Comparison of ENCODE assay signal across 25 mouse cellular contexts in genomic region chr2:105418629-105419227, GRCm38 (mm10).
"Had no signal": no experiment of that assay in that cellular context is flagged by ENCODE, and none has a peak within 500 bp of the region (broad histone marks: within the 10 kb centered on the region; RNA-seq: fewer than 3 reads in every experiment).

No protein-coding gene starts in this region.

- H3K36me3 ChIP-seq: heart, embryonic 10.5 days; heart, embryonic 12.5 days; hindbrain, embryonic 10.5 days; hindbrain, embryonic 12.5 days; intestine, embryonic 15.5 days; limb, embryonic 10.5 days; limb, embryonic 12.5 days; liver, embryonic 13.5 days; liver, embryonic 15.5 days had no signal

- H3K9ac ChIP-seq: heart, embryonic 12.5 days; hindbrain, embryonic 12.5 days; hindbrain, embryonic 14.5 days; intestine, embryonic 15.5 days; limb, embryonic 12.5 days; liver, embryonic 13.5 days; liver, embryonic 15.5 days had no signal

- H3K9me3 ChIP-seq: heart, embryonic 10.5 days; heart, embryonic 12.5 days; hindbrain, embryonic 10.5 days; hindbrain, embryonic 12.5 days; intestine, embryonic 15.5 days; limb, embryonic 10.5 days; limb, embryonic 12.5 days; liver, embryonic 13.5 days; liver, embryonic 15.5 days had no signal

- ATAC-seq: hindbrain, embryonic 16.5 days; inflammation-experienced regulatory T-cells, adult 6 months; intestine, embryonic 15.5 days; intestine, postnatal 0 days had no signal

- H3K4me3 ChIP-seq: gastrocnemius, adult 2 months; heart, embryonic 10.5 days; heart, embryonic 12.5 days; hindbrain, embryonic 10.5 days; hindbrain, embryonic 12.5 days; intestine, embryonic 15.5 days; layer of hippocampus, adult 2 months; left cerebral cortex, adult 2 months; limb, embryonic 10.5 days; limb, embryonic 12.5 days; liver, embryonic 13.5 days; liver, embryonic 15.5 days had no signal

- H3K4me2 ChIP-seq: heart, embryonic 12.5 days; hindbrain, embryonic 12.5 days; hindbrain, embryonic 14.5 days; intestine, embryonic 15.5 days; limb, embryonic 12.5 days; liver, embryonic 11.5 days; liver, embryonic 13.5 days; liver, embryonic 15.5 days had no signal

- H3K27me3 ChIP-seq: hindbrain, embryonic 12.5 days; intestine, embryonic 15.5 days; limb, embryonic 12.5 days; liver, embryonic 13.5 days; liver, embryonic 15.5 days had no signal

- H3K4me1 ChIP-seq: intestine, embryonic 15.5 days had no signal

- DNase-seq: gastrocnemius, adult 2 months; gastrocnemius, postnatal 10 days; gastrocnemius, postnatal 25 days; heart, adult 18-20 months; heart, postnatal 10 days; heart, postnatal 4 days; kidney, adult 18-20 months; kidney, postnatal 10 days; liver; liver, embryonic 13.5 days had no signal

- H3K27ac ChIP-seq: gastrocnemius, adult 2 months; heart, embryonic 10.5 days; hindbrain, embryonic 10.5 days; hindbrain, embryonic 12.5 days; hindbrain, embryonic 14.5 days; intestine, embryonic 15.5 days; layer of hippocampus, adult 2 months; left cerebral cortex, adult 2 months; limb, embryonic 10.5 days; limb, embryonic 12.5 days; liver, embryonic 13.5 days; liver, embryonic 15.5 days had no signal
